ENCODE assay signal across 7 mouse cellular contexts in genomic region chr14:57104106-57105023, GRCm38 (mm10). TPM values are rescaled to one million over a fixed set of nuclear protein-coding genes. Genes with fewer than 3 reads are reported as not detected.
DNase-seq lines count a peak whose midpoint lies in the region; ATAC-seq and TF ChIP-seq lines count a peak whose summit lies in the region.

Gjb2 (minus strand) TSS chr14:57104702.

- H3K4me1 ChIP-seq in ES-Bruce4 (ENCODE audit: control insufficient read depth, insufficient read depth, low read length), result no peaks in the 10 kb centered on the region
- H3K4me1 ChIP-seq in embryonic fibroblast, embryonic 13.5 days (ENCODE audit: control insufficient read depth, insufficient read depth, low read length), result peaks cover 3% of the 10 kb centered on the region
- no peaks in the 10 kb centered on the region for H3K4me1 ChIP-seq in hindbrain, postnatal 0 days (ENCODE audit: insufficient read depth, low read length)

- H3K27ac ChIP-seq in ES-Bruce4 (ENCODE audit: insufficient read depth, low read length), result no peak within 1 kb of the TSS
- H3K27ac ChIP-seq in embryonic fibroblast, embryonic 13.5 days (ENCODE audit: insufficient read depth, low read length), result no peak within 1 kb of the TSS
- H3K27ac ChIP-seq in hindbrain, postnatal 0 days, result no peak within 1 kb of the TSS

- intact Hi-C loops in left cerebral cortex, postnatal 25 days (cut with DNase I), result loop anchor here (5.0 kb wide), 1 partner anchor 303 kb away; no protein-coding TSS in a partner anchor

- no peak for TF ChIP-seq EP300 in ES-Bruce4 (IDR thresholded peaks at IDR 0.05; ENCODE audit: insufficient read depth, low read depth, low read length)

- peak; percentile 20 for TF ChIP-seq CTCF in ES-Bruce4 (IDR thresholded peaks at IDR 0.05; ENCODE audit: low read depth, low read length)
- no peak for TF ChIP-seq CTCF in embryonic fibroblast, embryonic 13.5 days (IDR thresholded peaks at IDR 0.05; ENCODE audit: borderline replicate concordance, insufficient read depth, low read length)
- TF ChIP-seq CTCF in hindbrain, postnatal 0 days (IDR thresholded peaks at IDR 0.05; ENCODE audit: low read depth), result 0 out of 2 replicates have a peak, but pooled peaks have one; percentile 17

- peak; percentile 25 to 79 for DNase-seq in adrenal gland, adult (ENCODE audit: inconsistent age in 2 of 2, low spot score in 1 of 2)
- peak; percentile 54 for DNase-seq in hindbrain, postnatal 0 days (ENCODE audit: low spot score)
- peak in 1 of 2 experiments; percentile 16 for DNase-seq in left cerebral cortex, postnatal 25 days (ENCODE audit: low spot score in 2 of 2)
- DNase-seq in right cerebral cortex, postnatal 4 days, result peak; percentile 29

- H3K27me3 ChIP-seq in ES-Bruce4 (ENCODE audit: control insufficient read depth, insufficient read depth, low read length, poor library complexity, severe bottlenecking), result peaks cover 9% of the 10 kb centered on the region; the same call in 1 of the 2 replicates
- H3K27me3 ChIP-seq in hindbrain, postnatal 0 days (ENCODE audit: insufficient read depth, low read length), result peaks cover 40% of the 10 kb centered on the region

- no peaks in the 10 kb centered on the region for H3K36me3 ChIP-seq in ES-Bruce4 (ENCODE audit: control insufficient read depth, insufficient read depth, low read length, poor library complexity, severe bottlenecking)
- H3K36me3 ChIP-seq in hindbrain, postnatal 0 days (ENCODE audit: insufficient read depth, low read length), result no peaks in the 10 kb centered on the region

- H3K9me3 ChIP-seq in ES-Bruce4 (replicated peaks; ENCODE audit: control insufficient read depth, insufficient read depth, low read length, poor library complexity, severe bottlenecking), result no peaks in the 10 kb centered on the region
- no peaks in the 10 kb centered on the region for H3K9me3 ChIP-seq in hindbrain, postnatal 0 days (ENCODE audit: low read length)

- peak within 1 kb of the TSS; percentile 61 for H3K4me3 ChIP-seq in ES-Bruce4 (ENCODE audit: low read depth, low read length)
- H3K4me3 ChIP-seq in embryonic fibroblast, embryonic 13.5 days (ENCODE audit: insufficient read depth, low read length), result peak within 1 kb of the TSS; percentile 56
- peak within 1 kb of the TSS; percentile 65 for H3K4me3 ChIP-seq in hindbrain, postnatal 0 days (ENCODE audit: low read length)

- WGBS in hindbrain, postnatal 0 days, result 2% methylated on average over 91 of the region's 101 CpGs

- TF ChIP-seq POLR2A in ES-Bruce4 (IDR thresholded peaks at IDR 0.05; ENCODE audit: insufficient read depth, low read length), result no peak
- TF ChIP-seq POLR2A in embryonic fibroblast, embryonic 13.5 days (IDR thresholded peaks at IDR 0.05; ENCODE audit: low read depth, low read length), result no peak

- peak; percentile 71 for ATAC-seq in hindbrain, postnatal 0 days
- peak; percentile 30 for ATAC-seq in megakaryocyte progenitor cell, adult 5-6 weeks (replicated peaks; ENCODE audit: poor library complexity)

- peak within 1 kb of the TSS; percentile 100 for H3K4me2 ChIP-seq in hindbrain, postnatal 0 days (ENCODE audit: low read depth, low read length)

- peak within 1 kb of the TSS; percentile 39 for H3K9ac ChIP-seq in ES-Bruce4 (ENCODE audit: low read depth, poor library complexity, severe bottlenecking)
- peak within 1 kb of the TSS; percentile 37 for H3K9ac ChIP-seq in hindbrain, postnatal 0 days (replicated peaks; ENCODE audit: low read length)

RNA-seq across cellular contexts. Expression of gene Gjb2, which starts in this region (rescaled TPM):
- polyA plus RNA-seq in ES-Bruce4 (2011; ENCODE audit: insufficient read depth, insufficient read length, low read depth, missing spikeins), result 4.5 and 5.4 TPM in 2 replicates
- polyA plus RNA-seq in embryonic fibroblast, embryonic 13.5 days (2011; ENCODE audit: insufficient read length, low read depth, missing spikeins), result 78.3 and 91.7 TPM in 2 replicates
- 9.9 and 11.4 TPM in 2 replicates for total RNA-seq in hindbrain, postnatal 0 days (2014; rRNA removed)
- 19.1 TPM in 2 replicates for polyA plus RNA-seq in hindbrain, postnatal 0 days (2015; fragmentation: Nextera tagmentation; extraction: Ambion mirVana)
- 10 to 100 TPM; 11.5 to 11.9 TPM for total RNA-seq in left cerebral cortex, postnatal 25 days (2021)
- total RNA-seq in megakaryocyte progenitor cell, adult 5-6 weeks (2015), result 0.10 TPM in 1 of 2 replicates, not detected in the other
- not detected in 2 replicates for total RNA-seq in megakaryocyte progenitor cell, adult 5-6 weeks (2017)

Comparison
In these comparisons a context has a peak if more than half of its experiments do, and no peak if none do; other contexts are left out.
1. Peak in ATAC-seq in megakaryocyte progenitor cell, adult 5-6 weeks; RNA of the gene not detected or under 1 TPM.